ENCODE assay signal across 8 mouse cellular contexts in genomic region chr11:116030088-116030897, GRCm38 (mm10). TPM values are rescaled to one million over a fixed set of nuclear protein-coding genes. Genes with fewer than 3 reads are reported as not detected.
A peak's percentile ranks its signal among the peaks of the same experiment; 100 is the strongest.
DNase-seq lines count a peak whose midpoint lies in the region; ATAC-seq and TF ChIP-seq lines count a peak whose summit lies in the region.

Gene Unk (plus strand): TSS chr11:116030322.

- H3K27me3 ChIP-seq in E14TG2a.4 (ENCODE audit: insufficient read depth, low read length), result no peaks in the 10 kb centered on the region
- no peaks in the 10 kb centered on the region for H3K27me3 ChIP-seq in forebrain, embryonic 12.5 days
- no peaks in the 10 kb centered on the region for H3K27me3 ChIP-seq in heart, postnatal 0 days (ENCODE audit: control insufficient read depth, insufficient read depth, low read length)
- no peaks in the 10 kb centered on the region for H3K27me3 ChIP-seq in liver, embryonic 16.5 days (ENCODE audit: control insufficient read depth, insufficient read depth, low read depth, low read length)
- no peaks in the 10 kb centered on the region for H3K27me3 ChIP-seq in neural tube, embryonic 13.5 days
- H3K27me3 ChIP-seq in testis, adult 2 months (ENCODE audit: control insufficient read depth, insufficient read depth, low read length), result no peaks in the 10 kb centered on the region

- H3K4me1 ChIP-seq in E14TG2a.4 (replicated peaks; ENCODE audit: low read depth, low read length), result peaks cover 53% of the 10 kb centered on the region
- peaks cover 26% of the 10 kb centered on the region for H3K4me1 ChIP-seq in forebrain, embryonic 12.5 days
- H3K4me1 ChIP-seq in heart, postnatal 0 days (ENCODE audit: control insufficient read depth, insufficient read depth), result peaks cover 16% of the 10 kb centered on the region
- peaks cover 31% of the 10 kb centered on the region for H3K4me1 ChIP-seq in liver, embryonic 16.5 days (ENCODE audit: control insufficient read depth, low read depth, low read length)
- peaks cover 28% of the 10 kb centered on the region for H3K4me1 ChIP-seq in neural tube, embryonic 13.5 days (replicated peaks)
- peaks cover 7% of the 10 kb centered on the region for H3K4me1 ChIP-seq in testis, adult 2 months (ENCODE audit: control insufficient read depth, insufficient read depth, low read length)

- peak within 1 kb of the TSS; percentile 90 for H3K4me3 ChIP-seq in E14TG2a.4 (replicated peaks; ENCODE audit: low read length)
- peak within 1 kb of the TSS; percentile 76 for H3K4me3 ChIP-seq in forebrain, embryonic 12.5 days (replicated peaks)
- H3K4me3 ChIP-seq in heart, postnatal 0 days (ENCODE audit: low read depth, low read length), result peak within 1 kb of the TSS; percentile 69
- peak within 1 kb of the TSS; percentile 88 for H3K4me3 ChIP-seq in liver, embryonic 16.5 days (ENCODE audit: low read depth, low read length)
- peak within 1 kb of the TSS; percentile 70 for H3K4me3 ChIP-seq in neural tube, embryonic 13.5 days
- H3K4me3 ChIP-seq in testis, adult 2 months (ENCODE audit: control insufficient read depth, low read depth, low read length), result peak within 1 kb of the TSS; percentile 90

- under 1% methylated on average over 66 of the region's 67 CpGs for WGBS in forebrain, embryonic 12.5 days
- under 1% methylated on average over 49 of the region's 67 CpGs for WGBS in heart, postnatal 0 days
- WGBS in liver, embryonic 16.5 days (ENCODE audit: insufficient replicate concordance), result under 1% methylated on average over 65 of the region's 67 CpGs
- WGBS in neural tube, embryonic 13.5 days, result under 1% methylated on average over 53 of the region's 67 CpGs

- peaks cover 9% of the 10 kb centered on the region for H3K9me3 ChIP-seq in E14TG2a.4 (ENCODE audit: low read length)
- H3K9me3 ChIP-seq in forebrain, embryonic 12.5 days, result no peaks in the 10 kb centered on the region
- no peaks in the 10 kb centered on the region for H3K9me3 ChIP-seq in heart, postnatal 0 days (replicated peaks; ENCODE audit: control insufficient read depth, low read length)
- H3K9me3 ChIP-seq in liver, embryonic 16.5 days (replicated peaks; ENCODE audit: control insufficient read depth, low read length), result no peaks in the 10 kb centered on the region
- H3K9me3 ChIP-seq in neural tube, embryonic 13.5 days, result no peaks in the 10 kb centered on the region

- H3K27ac ChIP-seq in forebrain, embryonic 12.5 days, result peak within 1 kb of the TSS; percentile 99
- peak within 1 kb of the TSS; percentile 98 for H3K27ac ChIP-seq in heart, postnatal 0 days (ENCODE audit: low read depth)
- H3K27ac ChIP-seq in liver, embryonic 16.5 days (ENCODE audit: low read length), result peak within 1 kb of the TSS; percentile 98
- peak within 1 kb of the TSS; percentile 100 for H3K27ac ChIP-seq in neural tube, embryonic 13.5 days (replicated peaks)
- peak within 1 kb of the TSS; percentile 99 for H3K27ac ChIP-seq in testis, adult 2 months (ENCODE audit: control insufficient read depth, insufficient read depth, low read depth, low read length)

- peak; percentile 94 for DNase-seq in c-Kit-positive CD71-positive TER-119-positive erythroid progenitor cells, embryonic 14.5 days (ENCODE audit: low spot score)
- DNase-seq in heart, postnatal 0 days (ENCODE audit: low spot score), result peak; percentile 98
- peak; percentile 97 to 98 for DNase-seq in kidney, postnatal 4 days

- TF ChIP-seq POLR2A in testis, adult 2 months (IDR thresholded peaks at IDR 0.05; ENCODE audit: control insufficient read depth, low read depth, low read length), result peak; percentile 97

- peak; percentile 99 for TF ChIP-seq EP300 in heart, postnatal 0 days (IDR thresholded peaks at IDR 0.05; ENCODE audit: low read depth)

- peaks cover 34% of the 10 kb centered on the region for H3K36me3 ChIP-seq in E14TG2a.4 (ENCODE audit: insufficient read depth, low read length)
- H3K36me3 ChIP-seq in forebrain, embryonic 12.5 days (replicated peaks), result peaks cover 8% of the 10 kb centered on the region
- no peaks in the 10 kb centered on the region for H3K36me3 ChIP-seq in heart, postnatal 0 days (replicated peaks; ENCODE audit: control insufficient read depth, insufficient read depth, low read length)
- H3K36me3 ChIP-seq in liver, embryonic 16.5 days (ENCODE audit: control insufficient read depth, insufficient read depth), result no peaks in the 10 kb centered on the region; the same call in none of the 2 replicates
- H3K36me3 ChIP-seq in neural tube, embryonic 13.5 days, result 0 out of 2 replicates have a peak, but pooled peaks cover 6% of the 10 kb centered on the region
- no peaks in the 10 kb centered on the region for H3K36me3 ChIP-seq in testis, adult 2 months (ENCODE audit: control insufficient read depth, insufficient read depth, low read length)

- no peak for TF ChIP-seq CTCF in E14TG2a.4 (conservative IDR thresholded peaks at IDR 0.05; ENCODE audit: low read length)
- no peak for TF ChIP-seq CTCF in heart, postnatal 0 days (IDR thresholded peaks at IDR 0.05; ENCODE audit: low read depth)
- no peak for TF ChIP-seq CTCF in testis, adult 2 months (IDR thresholded peaks at IDR 0.05; ENCODE audit: control insufficient read depth, insufficient read depth, insufficient replicate concordance, low read depth, low read length)

- peak within 1 kb of the TSS; percentile 94 for H3K9ac ChIP-seq in forebrain, embryonic 12.5 days
- peak within 1 kb of the TSS; percentile 79 for H3K9ac ChIP-seq in heart, postnatal 0 days (replicated peaks; ENCODE audit: low read depth, low read length)
- peak within 1 kb of the TSS; percentile 96 for H3K9ac ChIP-seq in liver, embryonic 16.5 days (ENCODE audit: low read depth, low read length)
- peak within 1 kb of the TSS; percentile 93 for H3K9ac ChIP-seq in neural tube, embryonic 13.5 days

- peak; percentile 94 for ATAC-seq in forebrain, embryonic 12.5 days (ENCODE audit: low FRiP score)
- ATAC-seq in heart, postnatal 0 days (ENCODE audit: insufficient read depth, low read depth), result peak; percentile 95
- ATAC-seq in liver, embryonic 16.5 days (ENCODE audit: low read depth), result peak; percentile 92
- peak; percentile 95 for ATAC-seq in neural tube, embryonic 13.5 days (ENCODE audit: low read depth)

- H3K4me2 ChIP-seq in forebrain, embryonic 12.5 days, result peak within 1 kb of the TSS; percentile 95
- peak within 1 kb of the TSS; percentile 70 for H3K4me2 ChIP-seq in heart, postnatal 0 days (ENCODE audit: low read depth, low read length)
- H3K4me2 ChIP-seq in liver, embryonic 16.5 days (ENCODE audit: low read depth, low read length), result peak within 1 kb of the TSS; percentile 73
- H3K4me2 ChIP-seq in neural tube, embryonic 13.5 days, result peak within 1 kb of the TSS; percentile 81

RNA-seq across cellular contexts. Expression of gene Unk, which starts in this region (rescaled TPM):
- polyA plus RNA-seq in forebrain, embryonic 12.5 days (2016; fragmentation: Nextera tagmentation; extraction: Ambion mirVana), result 47.9 and 50.4 TPM in 2 replicates
- total RNA-seq in heart, postnatal 0 days (2014; rRNA removed; ENCODE audit: low replicate concordance), result 23.1 and 26.1 TPM in 2 replicates
- 8.4 and 9.5 TPM in 2 replicates for polyA plus RNA-seq in heart, postnatal 0 days (2015; fragmentation: Nextera tagmentation; extraction: Ambion mirVana)
- 8.8 and 10.8 TPM in 2 replicates for polyA plus RNA-seq in liver, embryonic 16.5 days (2015; fragmentation: Nextera tagmentation; extraction: Ambion mirVana)
- 32.4 and 33.1 TPM in 2 replicates for polyA plus RNA-seq in neural tube, embryonic 13.5 days (2015; fragmentation: Nextera tagmentation; extraction: Ambion mirVana)
- polyA plus RNA-seq in testis, adult 2 months (2012; rRNA removed), result 21.3 and 21.5 TPM in 2 replicates

Comparison
In these comparisons a context has a peak if more than half of its experiments do, and no peak if none do; other contexts are left out.
1. Peak in every context shown above with its lines: DNase-seq, ATAC-seq, H3K4me3 ChIP-seq and H3K27ac ChIP-seq.